Mouse (Mus musculus): ENCODE measurements around the gene Myog.

Myog gene

GRCm38 (mm10) chr1:134283108-134283507 is 6.7 kb upstream of the Myog start:
- no peak for DNase-seq (ENCODE audit: low read depth in 1 of 2, low spot score in 2 of 2)

DNA sequence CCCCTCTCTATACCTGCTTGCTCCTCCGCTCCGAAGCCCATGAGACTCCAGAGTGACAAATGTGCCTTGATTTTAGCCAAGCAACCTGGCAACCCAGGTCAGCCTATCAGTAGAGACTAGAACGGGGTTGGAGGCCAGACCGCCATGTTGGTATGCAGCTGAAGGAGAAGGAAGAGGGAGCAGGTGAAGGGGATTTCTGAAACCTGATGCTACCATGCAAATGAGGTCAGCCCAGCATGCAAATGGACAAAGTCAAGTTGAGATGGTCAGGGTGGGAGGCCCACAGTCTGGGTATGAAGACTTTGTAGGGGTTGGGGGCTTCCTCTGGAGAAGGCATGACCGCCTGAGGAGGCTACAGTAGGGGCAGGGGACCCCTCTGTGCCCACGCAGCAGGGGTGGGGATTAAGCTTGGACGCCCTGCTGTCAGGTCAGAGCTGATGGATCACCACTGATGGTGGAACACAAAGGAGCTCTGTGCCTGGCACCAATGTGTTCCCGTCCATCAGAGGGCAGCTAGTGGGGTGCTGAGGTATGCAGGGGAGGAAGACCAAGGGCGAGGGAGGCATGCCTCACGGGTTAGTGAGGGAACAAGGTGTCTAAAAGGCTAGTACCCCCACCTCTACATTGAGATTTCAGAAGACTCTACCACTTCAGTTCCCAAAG is 4.2 kb upstream of the Myog start:
- DNase-seq (ENCODE audit: low read depth in 1 of 2, low spot score in 2 of 2), result no peak

- DNase-seq (ENCODE audit: low read depth in 1 of 2, low spot score in 2 of 2), result no peak
These were observed 1.6 kb upstream of the Myog start for GRCm38 (mm10) chr1:134288239-134288638.

- DNase-seq (ENCODE audit: low read depth in 1 of 2, low spot score in 2 of 2), result no peak
These were observed 511 bp downstream of the Myog start for GRCm38 (mm10) chr1:134290300-134290699.

DNA sequence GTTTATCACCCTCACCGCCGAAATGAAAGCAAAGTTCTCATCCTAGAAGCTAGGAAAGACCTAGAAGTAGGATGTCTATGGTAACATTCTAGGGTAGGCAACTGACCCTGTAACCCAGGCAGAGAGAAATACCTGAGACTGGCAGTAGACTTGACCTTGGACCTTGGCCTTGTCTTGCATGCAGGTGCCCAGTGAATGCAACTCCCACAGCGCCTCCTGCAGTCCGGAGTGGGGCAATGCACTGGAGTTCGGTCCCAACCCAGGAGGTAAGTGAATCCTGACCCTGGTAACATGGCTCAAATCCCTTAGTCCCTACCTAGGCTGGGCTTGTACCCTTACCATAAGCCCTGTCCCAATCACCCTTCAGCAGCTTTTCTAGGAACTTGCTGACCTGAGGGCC is 1.1 kb downstream of the Myog start:
- DNase-seq (ENCODE audit: low read depth in 1 of 2, low spot score in 2 of 2), result no peak

DNA sequence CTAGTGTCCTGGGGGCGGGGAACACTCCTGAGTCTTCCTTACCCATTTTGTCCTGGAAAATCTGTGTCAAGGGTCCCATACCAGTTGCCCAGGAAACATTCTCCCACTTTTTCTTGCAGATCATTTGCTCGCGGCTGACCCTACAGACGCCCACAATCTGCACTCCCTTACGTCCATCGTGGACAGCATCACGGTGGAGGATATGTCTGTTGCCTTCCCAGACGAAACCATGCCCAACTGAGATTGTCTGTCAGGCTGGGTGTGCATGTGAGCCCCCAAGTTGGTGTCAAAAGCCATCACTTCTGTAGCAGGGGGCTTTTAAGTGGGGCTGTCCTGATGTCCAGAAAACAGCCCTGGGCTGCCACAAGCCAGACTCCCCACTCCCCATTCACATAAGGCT is 1.8 kb downstream of the Myog start:
- DNase-seq (ENCODE audit: low read depth in 1 of 2, low spot score in 2 of 2), result no peak

DNA sequence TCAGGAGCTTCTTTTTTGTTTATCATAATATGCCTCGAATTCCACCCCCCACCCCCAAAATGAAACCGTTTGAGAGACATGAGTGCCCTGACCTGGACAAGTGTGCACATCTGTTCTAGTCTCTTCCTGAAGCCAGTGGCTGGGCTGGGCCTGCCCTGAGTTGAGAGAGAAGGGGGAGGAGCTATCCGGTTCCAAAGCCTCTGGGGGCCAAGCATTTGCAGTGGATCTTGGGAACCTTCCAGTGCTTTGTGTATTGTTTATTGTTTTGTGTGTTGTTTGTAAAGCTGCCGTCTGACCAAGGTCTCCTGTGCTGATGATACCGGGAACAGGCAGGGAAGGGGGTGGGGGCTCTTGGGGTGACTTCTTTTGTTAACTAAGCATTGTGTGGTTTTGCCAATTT is 2.3 kb downstream of the Myog start:
- DNase-seq (ENCODE audit: low read depth in 1 of 2, low spot score in 2 of 2), result no peak

DNA sequence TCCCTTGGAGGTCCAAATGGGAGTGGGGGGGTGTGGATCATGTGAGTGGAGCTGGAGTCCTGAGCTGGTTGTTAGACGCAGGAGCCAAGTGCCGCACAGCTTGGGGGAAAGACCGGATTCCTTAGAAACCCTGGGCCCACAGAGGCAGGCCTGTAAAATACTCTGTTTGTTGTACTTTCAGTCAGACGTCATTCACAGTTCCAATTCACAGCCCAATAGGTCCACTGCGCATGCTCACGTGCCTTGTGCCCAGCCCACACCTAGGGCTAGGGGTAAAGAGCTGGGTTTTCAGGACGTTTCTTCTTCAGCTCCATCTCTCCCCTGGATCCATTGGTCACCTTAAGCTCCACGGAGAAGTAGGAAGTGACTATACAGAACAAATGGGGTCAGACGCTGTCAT is 2.8 kb downstream of the Myog start:
- DNase-seq (ENCODE audit: low read depth in 1 of 2, low spot score in 2 of 2), result no peak

- no peak for DNase-seq (ENCODE audit: low read depth in 1 of 2, low spot score in 2 of 2)
These were observed 3.5 kb downstream of the Myog start for GRCm38 (mm10) chr1:134293276-134293675.

- DNase-seq (ENCODE audit: low read depth in 1 of 2, low spot score in 2 of 2), result no peak
These were observed 4.2 kb downstream of the Myog start for GRCm38 (mm10) chr1:134293738-134294604.

- no peak for DNase-seq (ENCODE audit: low read depth in 1 of 2, low spot score in 2 of 2)
These were observed 7.5 kb downstream of the Myog start for GRCm38 (mm10) chr1:134297265-134297664.

GRCm38 (mm10) chr1:134298636-134299411 is 9.0 kb downstream of the Myog start:
- no peak for DNase-seq (ENCODE audit: low read depth in 1 of 2, low spot score in 2 of 2)

GRCm38 (mm10) chr1:134302568-134303238 is 12.9 kb downstream of the Myog start:
- peak; percentile 72 to 79 for DNase-seq (ENCODE audit: low read depth in 1 of 2, low spot score in 2 of 2)

- DNase-seq (ENCODE audit: low read depth in 1 of 2, low spot score in 2 of 2), result no peak
These were observed 15.2 kb downstream of the Myog start for GRCm38 (mm10) chr1:134304940-134305339.

DNA sequence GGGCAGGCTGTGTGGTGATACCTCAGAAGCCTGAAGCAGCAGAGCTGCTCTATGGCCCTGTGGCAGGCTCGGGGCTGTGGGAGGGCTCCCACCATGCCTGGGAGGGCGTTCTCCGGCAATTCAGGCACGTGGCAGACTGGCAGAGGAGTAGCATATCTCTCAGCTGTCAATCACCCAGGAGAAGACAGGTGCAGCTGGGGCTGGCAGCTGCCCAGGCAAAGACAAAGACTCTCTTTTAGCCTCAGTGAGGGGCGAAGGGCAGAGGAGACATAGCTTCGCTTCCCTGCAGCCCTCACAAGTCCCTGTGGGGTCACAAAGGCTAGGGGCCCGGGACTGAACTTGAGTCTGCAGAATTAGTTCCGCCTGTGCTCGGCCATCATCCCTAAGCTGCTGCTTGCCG is 17.6 kb downstream of the Myog start:
- no peak for DNase-seq (ENCODE audit: low read depth in 1 of 2, low spot score in 2 of 2)

GRCm38 (mm10) chr1:134310291-134310690 is 20.5 kb downstream of the Myog start:
- DNase-seq (ENCODE audit: low read depth in 1 of 2, low spot score in 2 of 2), result no peak

DNA sequence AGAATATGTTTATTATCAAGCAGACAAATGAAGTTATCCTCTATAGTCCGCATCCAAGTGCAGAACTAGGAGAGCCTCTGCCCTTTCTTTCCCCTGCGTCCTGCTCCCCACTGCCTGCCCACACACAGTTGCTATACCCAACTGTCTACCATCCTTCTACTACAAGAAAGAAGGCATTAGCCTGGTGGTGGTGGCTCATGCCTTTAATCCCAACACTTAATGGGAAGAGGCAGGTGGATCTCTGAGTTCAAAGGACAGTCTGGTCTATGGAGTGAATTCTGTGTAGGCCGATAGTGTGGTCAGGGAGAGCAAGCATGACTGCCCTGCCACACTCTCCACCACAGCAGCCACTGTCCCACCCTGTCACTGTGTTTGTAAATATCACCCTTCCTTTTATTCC is 20.9 kb downstream of the Myog start:
- no peak for DNase-seq (ENCODE audit: low read depth in 1 of 2, low spot score in 2 of 2)

GRCm38 (mm10) chr1:134311760-134312159 is 22.0 kb downstream of the Myog start:
- no peak for DNase-seq (ENCODE audit: low read depth in 1 of 2, low spot score in 2 of 2)

GRCm38 (mm10) chr1:134315181-134315580 is 25.4 kb downstream of the Myog start:
- DNase-seq (ENCODE audit: low read depth in 1 of 2, low spot score in 2 of 2), result no peak

GRCm38 (mm10) chr1:134316361-134316760 is 26.6 kb downstream of the Myog start:
- no peak for DNase-seq (ENCODE audit: low read depth in 1 of 2, low spot score in 2 of 2)

DNA sequence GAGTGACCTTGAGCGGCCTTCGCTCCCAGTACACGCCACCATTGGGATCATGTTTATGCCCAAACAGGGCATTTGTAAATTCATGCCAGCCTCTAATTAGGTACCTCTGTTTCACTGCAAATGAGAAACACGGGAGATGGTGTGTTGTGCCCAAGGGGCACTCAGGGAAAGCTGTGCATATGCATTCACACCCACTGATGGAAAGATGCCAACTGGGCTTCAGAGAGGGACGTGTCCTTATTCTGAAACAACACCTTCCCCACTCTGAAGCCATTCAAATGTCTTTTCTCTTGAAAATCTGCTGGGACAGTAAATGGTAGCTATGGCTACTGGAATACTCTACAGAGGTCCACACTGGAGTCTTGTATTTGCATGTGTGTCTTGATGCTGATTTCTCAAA is 28.5 kb downstream of the Myog start:
- no peak for DNase-seq (ENCODE audit: low read depth in 1 of 2, low spot score in 2 of 2)
